Mouse (Mus musculus) ovary, postnatal 10 days (tissue): ENCODE results near the gene Stub1.

ENCODE experiments used
- DNase-seq: peaks from one replicate; pipeline ENCODE4 v3.0.0; 2022; ENCODE audit warnings: low spot score

Gene Stub1

GRCm38 (mm10) chr17:25837076-25837410, 3.8 kb upstream of the Stub1 start, which contains the start of gene Rhbdl1:
TSS of gene Rhbdl1 (minus strand) at chr17:25837295.
- no peak for DNase-seq

GRCm38 (mm10) chr17:25836397-25837075, 3.3 kb upstream of the Stub1 start:
- DNase-seq = no peak

DNA sequence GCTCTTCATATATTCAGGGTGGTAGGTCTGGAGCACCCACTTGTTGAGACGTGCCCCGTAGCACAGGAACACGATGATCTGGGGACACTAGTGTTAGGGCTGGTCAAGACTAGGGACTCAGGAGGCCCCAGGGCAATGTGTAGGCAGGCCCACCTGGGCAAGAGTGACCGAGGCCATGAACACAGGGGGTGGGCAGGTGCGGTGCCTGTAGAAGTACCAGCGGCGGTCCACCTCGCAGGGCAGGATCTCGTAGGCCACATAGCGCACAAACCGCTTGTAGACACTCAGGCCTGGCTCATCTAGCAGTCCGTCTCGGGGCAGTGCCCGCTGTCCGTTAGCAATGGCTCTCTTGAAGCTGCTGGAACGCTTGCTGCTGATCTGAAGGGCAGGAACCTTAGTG, 2.6 kb upstream of the Stub1 start:
- DNase-seq = no peak

GRCm38 (mm10) chr17:25835301-25835700, 2.1 kb upstream of the Stub1 start:
- DNase-seq = no peak

GRCm38 (mm10) chr17:25834595-25835222, 1.5 kb upstream of the Stub1 start:
- DNase-seq = no peak

- no peak for DNase-seq
Measured at GRCm38 (mm10) chr17:25833961-25834594, 874 bp upstream of the Stub1 start.

DNA sequence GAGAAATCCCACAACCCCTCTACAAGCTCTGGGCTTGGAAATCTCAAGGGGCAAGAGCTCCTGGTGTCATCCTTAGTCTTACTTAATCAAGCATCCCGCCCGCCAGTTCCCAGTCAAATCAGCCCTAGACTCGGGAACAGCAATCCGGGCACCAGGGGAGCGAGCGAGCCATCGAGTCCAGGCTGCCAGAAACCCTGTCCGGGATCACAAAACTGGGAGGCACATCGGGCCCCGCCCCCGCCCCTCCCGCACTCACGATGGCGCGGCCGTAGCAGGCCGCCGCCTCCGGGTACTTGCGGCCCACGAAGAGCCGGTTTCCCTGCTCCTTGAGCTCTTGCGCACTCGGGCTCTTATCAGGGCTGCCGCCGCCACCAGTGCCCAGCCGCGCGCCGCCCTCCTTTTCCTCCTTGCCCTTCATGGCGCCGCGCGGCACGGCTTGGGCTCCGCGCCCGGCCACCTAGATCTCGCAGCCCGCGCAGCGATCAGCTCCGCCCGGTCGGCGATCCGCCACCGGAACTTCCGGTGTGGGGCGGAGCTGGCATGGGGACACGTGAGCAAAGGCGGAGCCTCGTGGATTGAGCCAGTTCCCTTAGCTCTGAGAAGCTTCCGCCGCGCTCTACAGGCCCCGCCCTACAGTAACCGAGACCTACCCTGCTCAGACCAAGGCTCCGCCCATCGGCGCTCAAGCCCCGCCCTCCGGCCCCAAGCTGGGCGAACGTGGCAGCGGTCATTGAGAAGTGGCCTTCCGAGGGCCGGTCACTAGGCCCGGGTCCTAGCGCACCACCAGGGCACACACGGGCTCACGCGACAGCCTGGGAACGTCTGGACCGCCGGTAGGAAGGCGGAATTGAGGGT, 541 bp downstream of the Stub1 start:
- DNase-seq = peak; percentile 99

GRCm38 (mm10) chr17:25831451-25832281, 1.5 kb downstream of the Stub1 start:
- DNase-seq = no peak

DNA sequence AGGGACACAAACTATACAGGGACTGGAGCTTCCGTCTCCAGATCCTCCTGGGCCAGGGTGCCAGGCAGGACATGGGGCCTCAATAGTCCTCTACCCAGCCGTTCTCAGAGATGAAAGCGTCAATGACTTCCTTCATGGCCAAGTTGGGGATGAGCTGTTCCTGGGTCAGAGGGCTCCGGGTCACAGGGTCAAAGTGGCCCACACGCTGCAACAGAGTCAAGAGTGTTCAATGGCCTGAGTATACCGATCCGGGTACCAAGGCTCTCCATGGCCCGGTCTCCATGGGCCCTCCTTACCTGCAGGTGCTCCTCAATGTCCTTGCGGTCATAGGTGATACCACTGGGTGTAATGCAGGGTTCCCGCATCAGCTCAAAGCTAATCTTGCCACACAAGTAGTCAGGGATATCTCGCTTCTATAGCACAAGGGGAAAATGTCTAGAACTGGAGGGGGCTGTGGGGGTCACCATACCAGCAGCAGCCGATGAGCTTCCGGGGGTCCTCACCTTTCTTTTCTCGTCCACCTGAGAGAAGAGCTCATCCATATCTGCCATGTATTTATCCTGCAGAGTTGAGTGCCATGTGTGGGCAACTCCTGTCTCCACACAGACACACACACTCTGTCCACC, 2.3 kb downstream of the Stub1 start:
- no peak for DNase-seq

GRCm38 (mm10) chr17:25830200-25830753, 2.9 kb downstream of the Stub1 start:
- no peak for DNase-seq

- no peak for DNase-seq
Measured at GRCm38 (mm10) chr17:25829558-25830017, 3.6 kb downstream of the Stub1 start.

- DNase-seq = peak; percentile 58
Measured at GRCm38 (mm10) chr17:25828712-25829557, 4.3 kb downstream of the Stub1 start, which contains the start of gene Jmjd8. TSS of gene Jmjd8 (plus strand) at chr17:25828867.

- no peak for DNase-seq
Measured at GRCm38 (mm10) chr17:25828223-25828594, 5.0 kb downstream of the Stub1 start.

DNA sequence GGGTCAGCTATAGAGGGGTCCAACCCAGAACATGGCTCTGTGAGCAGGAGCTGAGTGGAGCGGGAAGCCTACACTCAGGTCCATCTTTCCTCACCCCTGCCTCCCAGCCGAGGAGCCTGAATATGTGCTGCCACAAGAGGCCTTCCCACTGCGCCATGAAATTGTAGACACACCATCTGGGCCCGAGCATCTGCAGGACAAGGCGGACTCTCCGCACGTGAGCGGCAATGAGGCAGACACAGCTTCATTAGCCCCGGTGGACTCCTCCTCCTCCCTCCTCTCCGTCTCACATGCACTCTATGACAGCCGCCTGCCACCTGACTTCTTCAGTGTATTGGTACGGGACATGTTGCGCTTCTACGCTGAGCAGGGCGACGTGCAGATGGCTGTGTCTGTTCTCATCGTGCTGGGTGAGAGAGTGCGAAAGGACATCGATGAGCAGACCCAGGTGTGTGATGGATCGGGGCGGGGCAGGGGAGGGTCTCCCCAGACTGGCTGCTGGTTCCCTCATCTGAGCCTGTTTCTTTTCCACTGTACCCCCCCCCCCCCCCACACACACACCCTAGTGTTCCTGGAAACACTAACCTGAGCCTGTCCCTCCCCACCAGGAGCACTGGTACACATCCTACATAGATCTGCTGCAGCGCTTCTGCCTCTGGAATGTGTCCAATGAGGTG, 5.5 kb downstream of the Stub1 start:
- DNase-seq = no peak

GRCm38 (mm10) chr17:25827011-25827410, 6.2 kb downstream of the Stub1 start:
- no peak for DNase-seq

DNA sequence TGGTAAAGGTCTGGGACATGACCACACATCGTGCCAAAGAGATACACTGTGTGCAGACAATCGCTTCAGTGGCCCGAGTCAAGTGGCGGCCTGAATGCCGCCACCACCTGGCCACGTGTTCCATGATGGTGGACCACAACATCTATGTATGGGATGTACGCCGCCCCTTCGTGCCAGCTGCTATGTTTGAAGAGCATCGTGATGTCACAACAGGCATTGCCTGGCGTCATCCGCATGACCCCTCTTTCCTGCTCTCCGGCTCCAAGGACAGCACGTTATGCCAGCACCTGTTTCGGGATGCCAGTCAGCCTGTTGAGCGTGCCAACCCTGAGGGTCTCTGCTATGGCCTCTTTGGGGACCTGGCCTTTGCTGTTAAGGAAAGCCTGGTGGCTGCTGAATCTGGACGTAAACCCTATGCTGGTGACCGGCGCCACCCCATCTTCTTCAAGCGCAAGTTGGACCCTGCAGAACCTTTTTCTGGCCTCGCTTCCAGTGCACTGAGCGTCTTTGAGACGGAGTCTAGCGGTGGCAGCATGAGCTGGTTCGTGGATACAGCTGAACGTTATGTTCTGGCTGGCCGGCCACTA, 7.1 kb downstream of the Stub1 start:
- DNase-seq = no peak

DNA sequence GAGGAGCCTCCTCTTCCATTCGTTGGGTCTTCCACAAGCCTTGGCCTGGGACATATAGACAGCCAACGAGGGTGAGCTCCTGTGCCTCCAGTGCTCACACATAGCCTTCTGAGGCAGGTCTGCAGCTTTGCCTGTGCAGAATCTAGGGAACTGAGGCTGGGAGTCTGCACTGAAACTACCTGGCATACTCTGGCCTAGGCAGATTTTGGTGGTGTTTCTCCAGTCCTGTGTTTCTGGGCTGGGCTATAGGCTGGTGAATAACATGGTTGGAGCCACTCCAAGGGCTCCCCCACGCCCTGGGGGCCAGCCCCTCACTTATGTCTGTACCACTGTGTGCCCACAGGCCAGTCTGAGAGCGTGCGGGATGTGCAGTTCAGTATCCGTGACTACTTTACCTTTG, 7.9 kb downstream of the Stub1 start:
- DNase-seq = no peak

GRCm38 (mm10) chr17:25824362-25825142, 8.7 kb downstream of the Stub1 start:
- no peak for DNase-seq
